ENCODE assay signal across 8 mouse cellular contexts in the genomic region with DNA sequence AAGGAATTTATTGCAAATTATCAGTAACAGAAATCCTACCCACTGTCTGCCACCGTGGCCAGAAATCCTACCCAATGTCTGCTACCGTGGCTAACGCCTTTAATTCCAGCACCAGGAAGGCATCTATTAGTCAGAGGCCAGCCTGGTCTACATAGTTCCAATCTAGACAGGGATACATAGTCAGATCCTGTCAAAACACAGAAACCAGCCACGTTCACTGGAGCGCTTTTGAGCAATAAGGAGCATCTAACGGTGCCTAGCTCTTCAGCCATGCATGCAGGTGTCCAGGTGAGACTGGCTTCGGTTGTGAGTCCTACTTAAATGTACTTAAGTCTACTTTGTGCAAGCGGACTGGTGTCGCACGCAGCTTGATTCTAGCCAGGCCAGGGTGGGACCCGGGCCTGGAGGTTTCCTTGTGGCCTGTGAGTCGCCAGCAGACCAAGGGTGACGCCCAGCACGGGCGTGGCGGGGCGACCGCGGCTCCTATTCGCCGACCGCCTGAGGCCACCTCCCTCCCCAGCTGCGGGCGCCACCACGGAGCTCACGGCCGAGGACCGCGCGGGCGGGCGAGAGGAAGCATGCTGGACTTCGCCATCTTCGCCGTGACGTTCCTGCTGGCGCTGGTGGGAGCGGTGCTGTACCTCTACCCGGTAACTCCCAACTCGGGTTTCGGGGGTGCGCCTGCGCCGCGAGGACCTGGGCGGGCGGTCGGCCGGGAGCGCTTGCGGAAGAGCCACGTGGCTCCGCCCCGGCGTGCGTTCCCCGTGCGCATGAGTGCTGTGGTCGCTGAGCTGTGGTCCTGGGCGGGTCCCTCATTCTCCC. TPM values are rescaled to one million over a fixed set of nuclear protein-coding genes. Genes with fewer than 3 reads are reported as not detected.
DNase-seq lines count a peak whose midpoint lies in the region; ATAC-seq and TF ChIP-seq lines count a peak whose summit lies in the region.

Cyp20a1 (plus strand) TSS at position 516 of the 822 bp plus-strand sequence.

- peak; percentile 98 for ATAC-seq in kidney, embryonic 14.5 days (ENCODE audit: low FRiP score, low TSS enrichment)
- ATAC-seq in limb, embryonic 15.5 days (ENCODE audit: insufficient number of reproducible peaks, low FRiP score, low TSS enrichment, low read depth), result peak; percentile 95

- peak within 1 kb of the TSS; percentile 65 for H3K9ac ChIP-seq in kidney, embryonic 14.5 days (ENCODE audit: low read depth, low read length)
- H3K9ac ChIP-seq in limb, embryonic 15.5 days, result peak within 1 kb of the TSS; percentile 49

- 2% methylated on average over 58 of the region's 60 CpGs for WGBS in kidney, embryonic 14.5 days
- under 1% methylated on average over 59 of the region's 60 CpGs for WGBS in limb, embryonic 15.5 days

- H3K36me3 ChIP-seq in kidney, embryonic 14.5 days (ENCODE audit: control insufficient read depth, insufficient read depth, low read length), result no peaks in the 10 kb centered on the region
- H3K36me3 ChIP-seq in limb, embryonic 15.5 days, result peaks cover 9% of the 10 kb centered on the region

- peak within 1 kb of the TSS; percentile 73 for H3K4me3 ChIP-seq in bone marrow macrophage, adult 2 months (ENCODE audit: insufficient read depth, low read length)
- peak within 1 kb of the TSS; percentile 56 for H3K4me3 ChIP-seq in embryonic fibroblast, embryonic 13.5 days (ENCODE audit: insufficient read depth, low read length)
- peak within 1 kb of the TSS; percentile 59 for H3K4me3 ChIP-seq in kidney, embryonic 14.5 days (ENCODE audit: low read length)
- peak within 1 kb of the TSS; percentile 66 for H3K4me3 ChIP-seq in limb, embryonic 15.5 days

- H3K4me2 ChIP-seq in kidney, embryonic 14.5 days (replicated peaks; ENCODE audit: low read depth, low read length), result peak within 1 kb of the TSS; percentile 74
- peak within 1 kb of the TSS; percentile 67 for H3K4me2 ChIP-seq in limb, embryonic 15.5 days

- no peak for TF ChIP-seq CTCF in bone marrow macrophage, adult 2 months (IDR thresholded peaks at IDR 0.05; ENCODE audit: low read depth, low read length)
- no peak for TF ChIP-seq CTCF in embryonic fibroblast, embryonic 13.5 days (IDR thresholded peaks at IDR 0.05; ENCODE audit: borderline replicate concordance, insufficient read depth, low read length)

- DNase-seq in A20 (ENCODE audit: low read depth, low spot score), result peak; percentile 94
- peak; percentile 94 to 96 for DNase-seq in heart, adult 9 months (ENCODE audit: low spot score in 2 of 2)
- DNase-seq in monocyte, adult 2 months (ENCODE audit: low read depth in 1 of 2, low spot score in 2 of 2), result peak; percentile 57 to 75
- peak; percentile 84 for DNase-seq in spleen, postnatal 36 days (ENCODE audit: low spot score in 2 of 2)

- peak; percentile 66; the same call in 1 of the 2 replicates for TF ChIP-seq POLR2A in bone marrow macrophage, adult 2 months (IDR thresholded peaks at IDR 0.05; ENCODE audit: borderline replicate concordance, low read depth, low read length)
- peak; percentile 97 for TF ChIP-seq POLR2A in embryonic fibroblast, embryonic 13.5 days (IDR thresholded peaks at IDR 0.05; ENCODE audit: low read depth, low read length)

- peak within 1 kb of the TSS; percentile 77 for H3K27ac ChIP-seq in bone marrow macrophage, adult 2 months (ENCODE audit: insufficient read depth, low read depth, low read length)
- H3K27ac ChIP-seq in embryonic fibroblast, embryonic 13.5 days (ENCODE audit: insufficient read depth, low read length), result peak within 1 kb of the TSS; percentile 95
- H3K27ac ChIP-seq in kidney, embryonic 14.5 days (ENCODE audit: low read depth, low read length), result peak within 1 kb of the TSS; percentile 90
- peak within 1 kb of the TSS; percentile 95 for H3K27ac ChIP-seq in limb, embryonic 15.5 days

- H3K9me3 ChIP-seq in kidney, embryonic 14.5 days (ENCODE audit: control insufficient read depth, low read length), result no peaks in the 10 kb centered on the region
- no peaks in the 10 kb centered on the region for H3K9me3 ChIP-seq in limb, embryonic 15.5 days

- peaks cover 8% of the 10 kb centered on the region for H3K4me1 ChIP-seq in bone marrow macrophage, adult 2 months (ENCODE audit: control insufficient read depth, insufficient read depth, low read length)
- 0 out of 2 replicates have a peak, but pooled peaks cover 4% of the 10 kb centered on the region for H3K4me1 ChIP-seq in embryonic fibroblast, embryonic 13.5 days (ENCODE audit: control insufficient read depth, insufficient read depth, low read length)
- H3K4me1 ChIP-seq in kidney, embryonic 14.5 days (ENCODE audit: control insufficient read depth, insufficient read depth, low read length), result peaks cover 6% of the 10 kb centered on the region
- peaks cover 7% of the 10 kb centered on the region for H3K4me1 ChIP-seq in limb, embryonic 15.5 days

- H3K27me3 ChIP-seq in kidney, embryonic 14.5 days (ENCODE audit: control insufficient read depth, insufficient read depth, low read length), result no peaks in the 10 kb centered on the region
- H3K27me3 ChIP-seq in limb, embryonic 15.5 days, result no peaks in the 10 kb centered on the region

RNA-seq across cellular contexts. Expression of gene Cyp20a1, which starts in this region (rescaled TPM):
- 20.6 and 21.6 TPM in 2 replicates for polyA plus RNA-seq in bone marrow macrophage, adult 2 months (2012; ENCODE audit: insufficient read depth, insufficient read length, missing spikeins)
- 62.9 and 72.8 TPM in 2 replicates for polyA plus RNA-seq in embryonic fibroblast, embryonic 13.5 days (2011; ENCODE audit: insufficient read length, low read depth, missing spikeins)
- polyA plus RNA-seq in kidney, embryonic 14.5 days (2014; fragmentation: Nextera tagmentation; extraction: Ambion mirVana), result 14.9 and 22.2 TPM in 2 replicates
- polyA plus RNA-seq in limb, embryonic 15.5 days (2015; fragmentation: Nextera tagmentation; extraction: Ambion mirVana), result 23.1 and 24.1 TPM in 2 replicates

Comparison
In these comparisons a context has a peak if more than half of its experiments do, and no peak if none do; other contexts are left out.
1. Peak in every context shown above with its lines: DNase-seq, ATAC-seq, H3K4me3 ChIP-seq and H3K27ac ChIP-seq.